Mouse (Mus musculus) neural tube, embryonic 13.5 days (tissue): ENCODE results near the gene Grasp. TPM values are rescaled to one million over a fixed set of nuclear protein-coding genes. Genes with fewer than 3 reads are reported as not detected.
A peak's percentile ranks its signal among the peaks of the same experiment; 100 is the strongest.

ENCODE experiments used
- ATAC-seq: fragments of 200-750 bp; cut with Nextera tagmentation; 2 replicates; pipeline ENCODE4 v1.8.0; 2017; ENCODE audit warnings: low read depth, mild to moderate bottlenecking, moderate TSS enrichment, moderate library complexity
- H3K27ac ChIP-seq: fragments of 300-500 bp; sonication (generic); replicated peaks from 2 replicates; pipeline ENCODE4 v1.5.1; 2015; ENCODE audit warnings: moderate library complexity, mild to moderate bottlenecking, inconsistent platforms
- H3K27me3 ChIP-seq: fragments of 300-500 bp; sonication (generic); 2 replicates; pipeline ENCODE4 v1.6.1; 2015; ENCODE audit warnings: mild to moderate bottlenecking, inconsistent platforms
- H3K36me3 ChIP-seq: fragments of 300-500 bp; sonication (generic); 2 replicates; pipeline ENCODE4 v1.6.1; 2015; ENCODE audit warnings: mild to moderate bottlenecking, inconsistent platforms
- H3K4me1 ChIP-seq: fragments of 300-500 bp; sonication (generic); replicated peaks from 2 replicates; pipeline ENCODE4 v1.6.1; 2015; ENCODE audit warnings: inconsistent platforms
- H3K4me2 ChIP-seq: fragments of 300-500 bp; sonication (generic); 2 replicates; pipeline ENCODE4 v1.6.1; 2015; ENCODE audit warnings: inconsistent platforms, mild to moderate bottlenecking, moderate library complexity
- H3K4me3 ChIP-seq: fragments of 300-500 bp; sonication (generic); 2 replicates; pipeline ENCODE4 v1.5.1; 2015; ENCODE audit warnings: mild to moderate bottlenecking, inconsistent platforms
- H3K9ac ChIP-seq: fragments of 300-500 bp; sonication (generic); 2 replicates; pipeline ENCODE4 v1.6.1; 2015; ENCODE audit warnings: moderate library complexity, mild to moderate bottlenecking, inconsistent platforms
- H3K9me3 ChIP-seq: fragments of 300-500 bp; sonication (generic); 2 replicates; pipeline ENCODE4 v1.6.1; 2016; ENCODE audit warnings: inconsistent platforms
- WGBS: fragments of 180-500 bp; shearing (Covaris S2); methylation state at CpG from one replicate; pipeline ENCODE4 v1.1.7; 2015; 5-methylcytosine and 5-hydroxymethylcytosine counted together
- microRNA-seq: library from miRNA; unstranded; fragments of <30 nt; microRNA quantifications from one replicate; pipeline ENCODE4, GENCODE M21; 2016
- polyA plus RNA-seq: library from polyadenylated mRNA; unstranded; fragments of >200 nt; fragmentation: Nextera tagmentation; extraction: Ambion mirVana; gene quantifications from 2 replicates; pipeline ENCODE4 v1.2.1, GENCODE M21; 2015

Grasp gene
- polyA plus RNA-seq, 1 experiment from 2014 or later, result 4.8 TPM

DNA sequence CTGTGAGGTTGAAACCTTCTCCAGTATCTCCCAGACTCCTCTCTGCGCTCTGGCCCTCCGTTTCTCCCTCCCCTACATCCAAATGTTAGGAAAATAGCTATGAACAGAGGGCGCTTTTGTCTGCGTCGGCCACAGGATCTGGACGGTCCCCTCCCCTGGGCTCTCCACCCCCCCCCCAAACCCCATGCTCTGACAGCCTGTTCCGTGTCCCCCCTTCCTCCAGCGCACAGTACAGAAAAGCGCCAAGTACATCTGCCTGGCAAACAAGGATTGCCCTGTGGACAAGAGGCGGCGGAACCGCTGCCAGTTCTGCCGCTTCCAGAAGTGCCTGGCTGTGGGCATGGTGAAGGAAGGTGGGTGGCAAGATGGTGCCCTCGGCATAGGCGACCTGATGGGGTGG, 47.5 kb downstream of the Grasp start:
- peaks cover 22% of the 10 kb centered on the region for H3K27me3 ChIP-seq
- H3K4me3 ChIP-seq, result no peak overlapping the region
- H3K9ac ChIP-seq, result peak overlapping the region; percentile 19; the same call in 1 of the 2 replicates
- H3K36me3 ChIP-seq, result peaks cover 43% of the 10 kb centered on the region
- H3K9me3 ChIP-seq, result no peaks in the 10 kb centered on the region
- WGBS, result 74% methylated on average over 15 of the region's 15 CpGs
- peaks cover 13% of the 10 kb centered on the region for H3K4me1 ChIP-seq
- H3K4me2 ChIP-seq, result 0 out of 2 replicates have a peak overlapping the region, but pooled peaks have one; percentile 3
- no peak for ATAC-seq
- H3K27ac ChIP-seq, result peak overlapping the region; percentile 29; the same call in 1 of the 2 replicates

DNA sequence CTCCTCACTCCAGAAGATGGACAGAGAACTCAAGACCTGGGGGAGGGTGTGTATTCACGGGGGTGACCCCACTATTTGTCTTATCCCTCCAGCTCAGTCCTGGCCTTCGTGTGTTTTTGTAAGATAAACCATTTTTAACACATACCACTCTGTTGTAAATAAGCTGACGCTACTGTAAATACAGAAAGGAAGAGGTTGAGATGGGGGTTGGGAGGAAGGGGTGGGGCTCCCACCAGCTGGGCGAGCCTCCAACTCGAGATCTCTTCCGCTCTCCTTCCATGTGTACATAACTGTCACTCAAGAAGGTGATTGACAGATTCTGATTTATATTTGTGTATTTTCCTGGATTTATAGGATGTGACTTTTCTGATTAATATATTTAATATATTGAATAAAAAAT, 50.4 kb downstream of the Grasp start:
- Histone ChIP-seq H3K9me3 (no peaks in the 10 kb centered on the region), H3K36me3 (peaks cover 43% of the 10 kb centered on the region), H3K27ac (no peak overlapping the region), H3K27me3 (no peaks in the 10 kb centered on the region), H3K4me1 (peaks cover 34% of the 10 kb centered on the region), H3K4me2 (no peak overlapping the region), H3K4me3 (no peak overlapping the region), H3K9ac (no peak overlapping the region)
- no peak for ATAC-seq
- 84% methylated on average over 6 of the region's 6 CpGs for WGBS

DNA sequence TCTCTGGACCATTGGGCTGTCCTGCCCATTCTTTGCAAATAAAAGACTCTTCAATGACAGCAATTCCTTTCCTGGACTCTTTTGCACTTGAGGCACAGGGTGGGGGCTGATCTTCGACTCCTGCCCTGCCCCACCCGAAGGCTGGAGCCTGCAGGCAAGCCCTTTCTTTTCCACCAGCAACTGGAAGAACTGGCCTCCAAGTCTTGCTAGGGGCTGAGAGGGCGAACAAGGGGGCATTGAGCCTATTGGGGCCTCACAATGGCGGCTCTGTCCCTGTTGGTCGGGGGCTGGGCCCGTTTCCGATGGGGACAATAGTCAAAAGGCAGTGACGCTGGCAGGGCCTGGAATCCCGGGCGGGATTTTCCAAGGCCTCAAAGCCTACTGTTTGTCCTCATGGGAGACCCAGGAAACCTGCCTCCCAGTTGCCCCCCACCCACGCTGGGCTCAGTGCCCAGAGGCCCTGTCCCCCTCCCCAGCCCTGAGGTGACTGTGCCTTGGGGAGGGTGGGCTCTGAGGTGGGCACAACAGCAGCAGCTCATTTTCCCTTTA, 53.4 kb downstream of the Grasp start:
- WGBS, result 23% methylated on average over 11 of the region's 11 CpGs

DNA sequence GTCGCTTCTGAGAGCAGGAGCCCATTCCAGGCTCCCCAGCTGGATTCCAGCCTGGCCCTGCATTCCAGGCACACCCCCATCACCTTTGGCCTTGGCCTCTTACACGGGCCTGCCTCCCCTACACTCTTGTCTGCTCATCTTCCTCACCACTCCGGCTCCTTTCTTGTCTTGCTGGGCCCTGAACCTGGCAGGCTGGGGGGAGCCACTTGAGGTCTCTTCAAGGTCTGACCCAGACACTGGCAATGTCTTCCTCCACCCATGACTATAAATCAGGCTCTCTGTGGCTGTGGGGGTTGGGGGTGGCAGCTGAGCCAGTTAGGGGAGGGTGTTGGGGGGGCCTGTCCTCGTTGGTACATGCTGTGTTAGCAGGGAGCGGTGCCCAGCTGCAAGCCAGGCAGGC, 54.6 kb downstream of the Grasp start:
- no peaks in the 10 kb centered on the region for H3K9me3 ChIP-seq
- 40% methylated on average over 5 of the region's 5 CpGs for WGBS
- no peak for ATAC-seq
- H3K4me1 ChIP-seq, result peaks cover 45% of the 10 kb centered on the region
- peak overlapping the region; percentile 34; the same call in 1 of the 2 replicates for H3K9ac ChIP-seq
- no peaks in the 10 kb centered on the region for H3K27me3 ChIP-seq
- no peak overlapping the region for H3K4me3 ChIP-seq
- peak overlapping the region; percentile 71 for H3K27ac ChIP-seq
- no peak overlapping the region for H3K4me2 ChIP-seq
- H3K36me3 ChIP-seq, result peaks cover 8% of the 10 kb centered on the region

More for the DNA sequence above, 53.4 kb downstream of the Grasp start:
- peak overlapping the region; percentile 71 for H3K27ac ChIP-seq
- H3K4me1 ChIP-seq, result peaks cover 40% of the 10 kb centered on the region
- H3K36me3 ChIP-seq, result peaks cover 19% of the 10 kb centered on the region
- peak; percentile 66 for ATAC-seq
- no peak overlapping the region for H3K4me2 ChIP-seq
- H3K27me3 ChIP-seq, result no peaks in the 10 kb centered on the region
- no peak overlapping the region for H3K4me3 ChIP-seq
- H3K9me3 ChIP-seq, result no peaks in the 10 kb centered on the region
- H3K9ac ChIP-seq, result no peak overlapping the region

DNA sequence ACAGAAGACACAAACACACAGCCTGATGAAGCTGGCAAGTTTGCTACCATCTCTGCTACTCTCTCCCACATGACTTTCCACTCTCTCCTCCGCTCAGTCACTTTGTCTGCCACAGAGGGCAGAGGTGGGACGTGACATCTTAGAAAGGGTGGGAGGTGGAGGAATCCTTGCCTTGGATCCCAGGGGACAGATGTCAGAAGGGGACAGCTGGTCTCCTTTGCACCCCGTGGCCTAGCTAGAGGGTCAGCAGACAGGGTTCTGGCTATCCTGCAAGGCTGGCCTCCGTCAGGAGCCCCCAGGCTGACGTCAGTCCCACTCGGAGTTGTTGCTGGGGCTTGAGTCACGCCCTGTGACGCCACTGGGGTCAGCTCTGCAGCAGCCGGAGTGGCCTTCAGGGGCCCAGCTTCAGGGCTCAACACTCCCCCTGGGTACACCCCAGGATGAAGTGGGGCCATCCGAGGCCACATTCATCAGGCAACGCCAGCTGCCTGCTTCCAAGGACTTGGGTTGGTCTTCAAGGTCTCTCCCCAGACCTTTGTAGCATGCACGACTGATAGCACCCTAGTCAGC, 55.5 kb downstream of the Grasp start:
- no peak for ATAC-seq
- H3K9ac ChIP-seq, result no peak overlapping the region

More for the DNA sequence above, 55.5 kb downstream of the Grasp start:
- Histone ChIP-seq H3K9me3 (no peaks in the 10 kb centered on the region), H3K36me3 (no peaks in the 10 kb centered on the region), H3K4me3 (no peak overlapping the region), H3K4me1 (peaks cover 45% of the 10 kb centered on the region), H3K27me3 (no peaks in the 10 kb centered on the region), H3K27ac (peak overlapping the region; percentile 71; the same call in 1 of the 2 replicates), H3K4me2 (no peak overlapping the region)
- WGBS, result 63% methylated on average over 12 of the region's 12 CpGs

Small RNA genes within 50 kb of the gene (microRNA-seq; reads per million reads assigned to microRNA genes)
- 0.59 reads per million for gene Mir6962

Other genes starting within 250 kb of the Grasp start
- not detected in 2 replicates for gene Gm47841, start 176.8 kb upstream of the Grasp start, polyA plus RNA-seq
- gene Fignl2, start 145.6 kb upstream of the Grasp start, polyA plus RNA-seq, result 0.17 and 0.18 TPM in 2 replicates
- not detected in 2 replicates for gene Ankrd33, start 108.4 kb upstream of the Grasp start, polyA plus RNA-seq
- 8.1 and 9.0 TPM in 2 replicates for gene Acvrl1, start 95.7 kb upstream of the Grasp start, polyA plus RNA-seq
- gene Acvr1b, start 50.1 kb upstream of the Grasp start, polyA plus RNA-seq, result 18.0 and 18.8 TPM in 2 replicates
- 6.4 and 7.6 TPM in 2 replicates for gene Nr4a1, start 30.1 kb downstream of the Grasp start, polyA plus RNA-seq
- gene Atg101, start 60.1 kb downstream of the Grasp start, polyA plus RNA-seq, result 77.9 and 84.7 TPM in 2 replicates
- 0.43 and 0.60 TPM in 2 replicates for gene 6030408B16Rik, start 69.0 kb downstream of the Grasp start, polyA plus RNA-seq
- gene Krt80, start 146.0 kb downstream of the Grasp start, polyA plus RNA-seq, result 0.08 and 0.11 TPM in 2 replicates
- 0.39 and 0.94 TPM in 2 replicates for gene Krt7, start 186.9 kb downstream of the Grasp start, polyA plus RNA-seq
- 0.31 and 0.33 TPM in 2 replicates for gene Krt87, start 214.6 kb downstream of the Grasp start, polyA plus RNA-seq
- not detected in 2 replicates for gene Krt88, start 223.6 kb downstream of the Grasp start, polyA plus RNA-seq
- not detected in 2 replicates for gene Krt81, start 239.6 kb downstream of the Grasp start, polyA plus RNA-seq
- 0.14 and 0.15 TPM in 2 replicates for gene Krt86, start 249.3 kb downstream of the Grasp start, polyA plus RNA-seq